Mouse (Mus musculus): ENCODE data around the gene Grik4.

Gene Grik4

GRCm38 (mm10) chr9:42573180-42573579 lies 371.1 kb downstream of the Grik4 start:
- DNase-seq (ENCODE audit: low spot score): peak; percentile 89

- DNase-seq (ENCODE audit: low spot score): no peak
These were observed 378.4 kb downstream of the Grik4 start for GRCm38 (mm10) chr9:42565921-42566320.

DNA sequence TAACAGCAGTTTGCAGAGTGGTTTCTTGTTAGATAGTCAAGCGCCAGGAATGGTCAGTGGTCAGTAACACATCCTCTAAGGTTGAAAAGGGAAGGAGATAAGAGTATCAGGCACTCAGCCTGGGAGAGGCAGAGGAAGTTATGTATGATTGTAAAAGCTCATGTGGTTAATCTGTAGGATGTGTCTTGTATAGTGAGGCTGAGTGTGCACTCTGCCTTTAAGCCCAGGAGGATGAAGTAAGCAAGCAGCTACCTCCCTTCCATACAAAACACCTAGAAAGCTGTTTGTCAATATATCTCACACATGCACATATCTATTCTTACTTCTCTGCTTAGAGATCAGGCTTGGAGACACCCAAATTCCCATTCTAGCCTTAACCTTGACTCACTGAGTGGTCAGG lies 389.1 kb downstream of the Grik4 start:
- DNase-seq (ENCODE audit: low spot score): no peak

DNA sequence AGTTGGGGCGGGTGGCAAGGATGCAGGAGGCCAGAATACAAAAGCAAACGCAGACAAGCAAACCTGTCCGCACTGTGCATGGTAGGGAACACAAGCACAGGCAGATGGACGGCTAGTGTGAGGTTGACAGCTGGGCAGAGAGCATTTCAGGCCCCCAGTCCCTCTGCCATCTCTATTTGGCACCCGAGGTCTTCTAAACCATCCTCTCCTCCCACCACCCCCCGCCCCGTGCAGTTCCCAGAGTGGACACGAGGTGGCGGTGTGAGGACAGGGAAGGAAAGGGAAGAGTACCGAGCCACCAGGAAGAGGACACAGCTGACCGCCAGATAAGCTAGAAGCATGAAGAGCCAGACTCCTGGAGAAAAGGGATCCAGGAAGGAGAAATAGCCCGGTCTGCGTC lies 394.2 kb downstream of the Grik4 start:
- peak; percentile 82 for DNase-seq (ENCODE audit: low spot score)

DNA sequence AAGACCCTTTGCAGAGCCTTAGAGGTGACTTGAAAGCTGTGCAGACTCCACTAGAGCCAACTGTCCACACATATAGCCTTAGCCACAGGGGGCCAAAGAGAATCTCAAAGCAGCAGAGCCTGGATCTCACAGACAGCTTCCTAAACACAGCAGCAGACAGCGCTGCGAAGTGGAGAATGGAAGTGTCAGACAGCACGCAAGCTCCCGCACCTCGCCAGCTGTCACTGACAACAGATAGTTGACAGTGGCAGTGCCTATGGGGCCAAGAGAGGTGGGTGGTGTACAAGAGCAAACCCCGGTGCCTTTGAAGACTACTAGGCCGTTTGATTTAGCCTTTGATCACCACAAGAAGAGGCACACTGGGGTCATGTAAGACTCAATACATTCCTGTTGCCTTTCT lies 395.3 kb downstream of the Grik4 start:
- no peak for DNase-seq (ENCODE audit: low spot score)

- no peak for DNase-seq (ENCODE audit: low spot score)
These were observed 399.8 kb downstream of the Grik4 start for GRCm38 (mm10) chr9:42544521-42544920.

GRCm38 (mm10) chr9:42533491-42533890 lies 410.8 kb downstream of the Grik4 start:
- DNase-seq (ENCODE audit: low spot score): no peak

DNA sequence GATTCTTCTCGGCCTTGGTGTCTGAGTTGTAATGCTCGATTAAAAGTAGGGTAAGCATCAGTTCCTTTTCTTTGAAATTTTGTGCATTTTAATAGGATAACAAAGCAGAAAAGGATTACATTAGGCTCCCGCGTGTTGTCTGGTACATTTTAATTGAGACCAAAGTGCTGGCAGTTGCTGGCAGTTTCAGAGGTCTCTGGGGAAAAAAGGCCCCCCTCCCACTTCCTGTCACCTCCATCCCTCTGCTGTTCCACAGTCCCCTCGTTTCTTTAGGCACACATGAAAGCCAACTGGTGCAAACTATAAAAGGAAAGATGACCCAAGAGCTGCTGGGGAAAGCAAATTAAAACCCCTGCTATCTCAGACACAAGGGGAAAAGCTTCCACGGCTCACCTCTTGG lies 411.3 kb downstream of the Grik4 start:
- no peak for DNase-seq (ENCODE audit: low spot score)

DNA sequence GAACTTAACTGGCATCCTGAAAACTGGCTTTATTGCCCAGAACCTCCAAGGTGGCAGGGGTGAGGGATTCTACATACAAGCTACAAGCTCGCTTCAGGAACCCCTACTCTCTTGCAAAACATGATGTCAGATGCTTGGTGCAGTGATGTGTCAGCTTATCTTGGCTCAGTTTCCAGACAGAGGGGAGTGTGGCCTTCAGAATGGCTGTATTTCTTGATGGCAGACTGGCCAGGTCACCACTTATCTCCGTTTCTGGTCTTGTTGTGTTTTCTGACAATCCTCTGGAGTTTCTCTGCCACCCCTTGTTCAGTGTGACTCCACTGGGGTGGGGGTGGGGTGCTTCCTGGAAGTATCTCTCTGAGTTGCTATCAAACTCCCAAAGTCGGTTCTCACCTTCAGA lies 412.3 kb downstream of the Grik4 start:
- DNase-seq (ENCODE audit: low spot score): no peak

GRCm38 (mm10) chr9:42530221-42531152 lies 413.8 kb downstream of the Grik4 start:
- DNase-seq (ENCODE audit: low spot score): peak; percentile 63

DNA sequence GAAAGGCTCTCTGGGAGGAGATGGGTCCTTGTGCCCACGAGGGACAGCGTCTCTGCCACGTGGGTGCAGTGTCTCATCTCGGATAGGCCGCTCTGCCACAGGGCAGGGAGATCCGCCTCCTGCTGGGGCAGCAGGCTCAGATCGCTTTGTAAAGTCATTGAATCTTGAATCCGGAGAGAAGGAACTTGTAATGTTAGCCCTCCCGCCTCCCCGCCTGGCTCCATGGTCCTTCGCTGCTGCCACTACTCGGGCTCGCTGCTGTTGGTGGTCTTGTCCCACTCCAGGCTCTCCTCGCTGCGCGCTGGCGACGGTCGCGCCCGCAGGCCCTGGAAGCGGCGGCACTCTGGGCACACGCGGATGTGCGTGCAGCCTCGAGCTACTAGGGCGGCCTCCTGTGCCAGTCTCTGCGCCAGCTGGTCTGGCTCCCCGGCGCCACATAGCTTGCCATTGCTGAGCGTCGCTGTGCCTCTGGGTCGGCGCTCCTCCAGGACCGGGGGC lies 423.7 kb downstream of the Grik4 start:
- DNase-seq (ENCODE audit: low spot score): peak; percentile 57

GRCm38 (mm10) chr9:42518163-42518562 lies 426.1 kb downstream of the Grik4 start:
- DNase-seq (ENCODE audit: low spot score): no peak

- no peak for DNase-seq (ENCODE audit: low spot score)
These were observed 431.1 kb downstream of the Grik4 start for GRCm38 (mm10) chr9:42513159-42513558.

DNA sequence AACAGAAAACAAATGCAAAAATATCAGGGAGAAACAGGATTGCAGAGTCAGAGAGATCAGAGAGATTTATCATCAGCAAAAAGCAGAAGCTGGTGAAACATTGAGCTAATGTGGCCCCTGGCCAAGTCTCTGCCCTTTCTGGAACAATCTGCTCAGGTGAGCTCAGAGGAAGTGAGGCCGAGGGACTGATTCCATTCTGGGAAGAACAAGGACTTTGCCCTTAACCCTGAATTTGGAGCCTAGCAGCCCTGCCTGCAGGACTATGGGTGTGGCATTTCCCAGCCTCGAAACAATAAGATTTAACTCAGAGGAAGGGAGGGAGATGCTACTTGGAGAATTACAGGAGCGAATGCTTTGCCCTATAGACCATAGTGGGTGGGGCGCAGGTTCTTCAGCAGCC lies 432.0 kb downstream of the Grik4 start:
- DNase-seq (ENCODE audit: low spot score): no peak

- no peak for DNase-seq (ENCODE audit: low spot score)
These were observed 436.1 kb downstream of the Grik4 start for GRCm38 (mm10) chr9:42508235-42508634.

- DNase-seq (ENCODE audit: low spot score): no peak
These were observed 436.6 kb downstream of the Grik4 start, which contains the start of gene Tbcel for GRCm38 (mm10) chr9:42507709-42508108. Tbcel (minus strand) TSS chr9:42507809.

DNA sequence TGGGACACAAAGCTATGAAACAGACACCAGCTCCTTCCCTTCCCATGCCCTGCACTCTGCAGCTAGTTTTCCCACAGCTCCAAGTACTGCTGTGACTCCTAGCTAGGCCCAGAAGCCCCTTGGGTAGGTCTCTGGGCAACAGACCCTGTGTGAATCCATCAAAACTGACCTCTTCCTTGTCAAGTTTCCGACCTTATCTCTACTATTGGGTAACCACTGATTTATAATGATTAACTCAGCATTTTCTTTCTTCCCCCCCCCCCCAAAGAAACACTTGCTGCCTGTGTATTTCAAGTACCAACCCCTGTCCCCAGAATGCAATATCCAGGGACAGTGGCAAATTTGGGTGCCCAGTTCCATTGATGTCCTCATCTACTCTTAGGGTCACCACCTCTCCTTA lies 437.3 kb downstream of the Grik4 start:
- no peak for DNase-seq (ENCODE audit: low spot score)

DNA sequence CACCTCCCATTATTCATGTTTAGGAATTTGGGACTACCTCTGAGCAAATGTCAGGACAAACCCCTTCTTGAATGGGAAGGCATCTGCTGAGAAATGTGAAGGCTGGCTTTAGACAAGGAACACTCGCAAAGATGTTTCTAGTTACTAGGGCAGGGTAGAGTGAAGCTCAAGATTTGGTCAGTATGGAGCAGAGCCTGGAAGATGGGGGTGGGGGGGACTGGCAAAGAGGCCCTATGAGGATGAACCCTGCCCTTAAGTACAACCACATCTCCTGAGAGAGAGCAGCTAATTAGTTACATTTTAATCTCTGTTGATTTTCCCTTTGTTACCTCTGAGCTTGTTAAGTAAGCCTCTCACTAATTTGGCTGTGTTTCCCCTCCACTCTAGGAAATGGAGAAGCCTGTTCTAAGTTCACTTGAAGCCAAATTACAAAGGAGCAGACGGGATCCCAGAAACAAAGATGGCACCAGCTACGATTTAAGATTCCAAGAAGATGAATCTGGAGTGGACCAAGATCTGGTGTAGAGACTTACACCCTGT lies 439.3 kb downstream of the Grik4 start:
- no peak for DNase-seq (ENCODE audit: low spot score)

DNA sequence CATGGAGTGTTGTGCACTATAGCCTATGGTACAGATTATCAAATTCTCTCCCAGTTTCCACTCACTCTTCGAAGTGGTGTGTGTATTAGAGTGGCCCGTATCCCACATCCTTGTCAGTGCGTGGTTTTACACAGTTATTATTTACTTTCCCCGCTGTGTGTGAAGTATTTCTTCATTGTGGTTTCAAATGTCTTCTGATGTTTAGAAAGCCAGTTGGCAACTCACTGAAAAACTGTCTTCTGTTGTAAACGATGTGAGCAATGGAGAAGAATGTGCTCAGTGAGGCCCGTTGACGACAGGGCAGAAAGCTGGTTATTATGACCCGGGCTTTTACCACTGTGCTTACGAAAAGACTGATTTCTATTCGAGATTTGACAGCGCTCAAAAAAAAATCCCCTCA lies 439.7 kb downstream of the Grik4 start:
- DNase-seq (ENCODE audit: low spot score): no peak

DNA sequence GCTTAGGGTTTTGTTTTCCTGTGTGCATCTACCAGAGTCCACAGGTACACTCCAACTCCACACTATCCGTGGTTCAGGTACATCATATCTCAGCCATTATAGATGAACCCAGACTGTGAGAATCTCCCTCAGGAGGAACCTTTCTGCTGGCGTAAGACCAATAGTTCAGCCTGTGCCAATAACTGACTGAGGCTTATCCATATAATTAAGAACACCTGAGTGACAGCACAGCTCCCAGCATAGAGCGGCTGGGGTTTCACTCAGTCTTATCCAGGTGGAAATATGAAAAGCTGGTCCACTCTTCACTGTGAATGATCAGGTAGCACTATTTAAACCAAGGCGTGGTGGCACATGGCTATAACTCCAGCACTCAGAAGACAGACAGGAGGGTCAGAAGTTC lies 440.6 kb downstream of the Grik4 start:
- no peak for DNase-seq (ENCODE audit: low spot score)

GRCm38 (mm10) chr9:42496296-42496695 lies 448.0 kb downstream of the Grik4 start:
- DNase-seq (ENCODE audit: low spot score): no peak

DNA sequence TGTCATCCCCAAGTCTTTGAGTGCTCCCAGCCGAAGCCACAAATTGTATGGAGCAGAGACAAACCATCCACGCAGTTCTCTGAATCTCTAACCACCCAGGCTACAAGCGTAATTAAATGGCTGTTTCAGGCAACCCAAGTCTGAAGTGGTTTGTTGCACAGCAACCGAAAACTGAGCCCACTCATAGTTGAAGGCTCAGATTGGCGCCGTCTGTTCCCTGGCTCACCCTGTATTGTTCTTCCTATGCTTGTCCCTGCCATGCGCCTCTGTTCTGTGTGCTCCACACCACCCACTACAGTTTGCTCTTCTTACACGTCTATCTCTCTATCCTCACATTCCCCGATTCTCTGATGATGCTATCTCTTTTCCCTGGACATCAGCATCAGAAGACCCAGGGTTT lies 452.5 kb downstream of the Grik4 start:
- DNase-seq (ENCODE audit: low spot score): no peak

- DNase-seq (ENCODE audit: low spot score): no peak
These were observed 453.5 kb downstream of the Grik4 start for GRCm38 (mm10) chr9:42490589-42491382.
